Mouse (Mus musculus) cerebellum, adult 2 months (tissue): ENCODE measurements at regions not wholly inside any gene's neighbourhood (a gene's known extent, or its start where the extent isn't known, plus 50 kb on each side); places are given as distances from the start of the nearest gene placed in this dataset.

Experiments
- CTCF ChIP-seq: fragments of 200-500 bp; IDR thresholded peaks from 2 replicates; pipeline ENCODE4 v1.5.1; 2011; ENCODE audit warnings: low read depth, mild to moderate bottlenecking, control low read depth, low read length, moderate library complexity, borderline replicate concordance; ENCODE audit not compliant: insufficient read depth
- POLR2A ChIP-seq: fragments of 200-500 bp; IDR thresholded peaks from 2 replicates; pipeline ENCODE4 v1.6.1; 2011; ENCODE audit warnings: low read length, control low read depth, borderline replicate concordance; ENCODE audit not compliant: insufficient read depth

- TF ChIP-seq CTCF: no peak
- no peak for TF ChIP-seq POLR2A
These were observed 1276.3 kb upstream of the Tenm3 start for GRCm38 (mm10) chr8:50120041-50120440.
